Mouse (Mus musculus): Measurements from ENCODE around the gene Prdm1.

GRCm38 (mm10) chr10:44460095-44460810, 68.0 kb downstream of the Prdm1 start:
- no peak for TF ChIP-seq CTCF (IDR thresholded peaks at IDR 0.05; ENCODE audit: borderline replicate concordance, insufficient read depth, low read depth, low read length)
- no peak for TF ChIP-seq POLR2A (IDR thresholded peaks at IDR 0.05; ENCODE audit: borderline replicate concordance, insufficient read depth, low read length)

All from cerebellum, adult 2 months (tissue).